Mouse (Mus musculus): Measurements from ENCODE around the gene Phf1.

DNA sequence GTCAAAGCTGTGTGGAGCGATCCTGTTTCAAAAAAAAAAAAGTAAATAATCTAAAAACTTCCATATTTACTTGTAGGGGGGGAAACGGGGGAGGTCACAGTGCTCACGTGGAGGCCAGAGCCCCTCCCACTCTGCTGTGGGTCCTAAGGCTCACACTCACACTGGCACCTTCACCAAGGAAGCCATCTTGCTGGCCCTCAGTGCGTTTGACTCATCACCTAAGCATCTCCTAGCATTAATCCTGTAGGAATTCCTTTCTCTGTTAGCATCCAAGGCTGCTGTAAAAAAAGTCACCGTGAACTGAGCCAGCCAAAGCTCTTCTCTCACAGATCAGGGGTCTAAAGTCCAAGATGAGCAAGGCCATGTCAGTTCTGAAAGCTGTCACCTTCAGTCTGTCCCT, 23.5 kb downstream of the Phf1 start:
- TF ChIP-seq CTCF (IDR thresholded peaks at IDR 0.05; ENCODE audit: borderline replicate concordance, insufficient read depth, low read length) (no peak), POLR2A (IDR thresholded peaks at IDR 0.05; ENCODE audit: low read depth, low read length) (no peak)
